Mouse (Mus musculus): Measurements from ENCODE around the gene Dop1a. TPM values are rescaled to one million over a fixed set of nuclear protein-coding genes. Genes with fewer than 3 reads are reported as not detected.
"Not testable (repeated sequence)": the region's sequence is repeated elsewhere in the genome, so short reads cannot be mapped to it uniquely, and the experiment has no call there.

The Dop1a gene
- total and polyA plus RNA-seq, 3 experiments: 9.1 to 17.9 (median 16.2) TPM

GRCm38 (mm10) chr9:86583740-86584139, 116.8 kb downstream of the Dop1a start:
- no peak overlapping the region for H3K9ac ChIP-seq (ENCODE audit: low read depth, low read length)
- no peak for TF ChIP-seq POLR2A (IDR thresholded peaks at IDR 0.05; ENCODE audit: insufficient read depth, low read depth, low read length)
- 0 out of 2 replicates have a peak, but pooled peaks have one; percentile 48 for TF ChIP-seq EP300 (IDR thresholded peaks at IDR 0.05; ENCODE audit: insufficient read depth, low read depth, low read length)
- TF ChIP-seq CTCF (IDR thresholded peaks at IDR 0.05): peak; percentile 99
- 53% methylated on average over 3 of the region's 3 CpGs for WGBS
- H3K36me3 ChIP-seq (ENCODE audit: control insufficient read depth, insufficient read depth, low read length): no peaks in the 10 kb centered on the region
- no peak overlapping the region for H3K27ac ChIP-seq
- no peaks in the 10 kb centered on the region for H3K27me3 ChIP-seq (ENCODE audit: control insufficient read depth, insufficient read depth, low read length)
- no peak overlapping the region for H3K4me3 ChIP-seq
- intact Hi-C loops (cut with DNase I): no loop called here
- peak; percentile 66 to 75 for DNase-seq
- H3K79me2 ChIP-seq (replicated peaks; ENCODE audit: control insufficient read depth, insufficient read depth, low read length): no peaks in the 10 kb centered on the region
- no peaks in the 10 kb centered on the region for H3K4me1 ChIP-seq (ENCODE audit: control insufficient read depth, insufficient read depth, low read length)

GRCm38 (mm10) chr9:86587019-86587795, 120.3 kb downstream of the Dop1a start:
- Histone ChIP-seq H3K27me3 (ENCODE audit: control insufficient read depth, insufficient read depth, low read length) (no peaks in the 10 kb centered on the region), H3K9ac (ENCODE audit: low read depth, low read length) (no peak overlapping the region), H3K4me1 (ENCODE audit: control insufficient read depth, insufficient read depth, low read length) (no peaks in the 10 kb centered on the region), H3K36me3 (ENCODE audit: control insufficient read depth, insufficient read depth, low read length) (no peaks in the 10 kb centered on the region), H3K27ac (no peak overlapping the region), H3K4me3 (no peak overlapping the region), H3K79me2 (replicated peaks; ENCODE audit: control insufficient read depth, insufficient read depth, low read length) (no peaks in the 10 kb centered on the region)
- TF ChIP-seq POLR2A (IDR thresholded peaks at IDR 0.05; ENCODE audit: insufficient read depth, low read depth, low read length) (no peak), CTCF (IDR thresholded peaks at IDR 0.05) (no peak)
- 86% methylated on average over 11 of the region's 11 CpGs for WGBS
- intact Hi-C loops (cut with DNase I): no loop called here
- DNase-seq: no peak

- TF ChIP-seq EP300 (IDR thresholded peaks at IDR 0.05; ENCODE audit: insufficient read depth, low read depth, low read length) (no peak), CTCF (IDR thresholded peaks at IDR 0.05) (peak; percentile 87), POLR2A (IDR thresholded peaks at IDR 0.05; ENCODE audit: insufficient read depth, low read depth, low read length) (no peak)
- 64% methylated on average over 19 of the region's 19 CpGs for WGBS
- Histone ChIP-seq H3K4me3 (no peak overlapping the region), H3K79me2 (replicated peaks; ENCODE audit: control insufficient read depth, insufficient read depth, low read length) (no peaks in the 10 kb centered on the region), H3K27me3 (ENCODE audit: control insufficient read depth, insufficient read depth, low read length) (no peaks in the 10 kb centered on the region), H3K4me1 (ENCODE audit: control insufficient read depth, insufficient read depth, low read length) (no peaks in the 10 kb centered on the region), H3K27ac (no peak overlapping the region), H3K9ac (ENCODE audit: low read depth, low read length) (no peak overlapping the region), H3K36me3 (ENCODE audit: control insufficient read depth, insufficient read depth, low read length) (no peaks in the 10 kb centered on the region)
- intact Hi-C loops (cut with DNase I): loop anchor here (1.0 to 10.0 kb wide), 4 partner anchors 102 to 652 kb away; partner anchors contain the start of gene Me1
- DNase-seq: peak in 1 of 2 experiments; percentile 34
Observed at GRCm38 (mm10) chr9:86592676-86593668, 126.0 kb downstream of the Dop1a start.

GRCm38 (mm10) chr9:86594357-86594767, 127.4 kb downstream of the Dop1a start:
- 14% methylated on average over 10 of the region's 10 CpGs for WGBS
- H3K4me1 ChIP-seq (ENCODE audit: control insufficient read depth, insufficient read depth, low read length); H3K27me3 ChIP-seq (ENCODE audit: control insufficient read depth, insufficient read depth, low read length); H3K79me2 ChIP-seq (replicated peaks; ENCODE audit: control insufficient read depth, insufficient read depth, low read length); H3K27ac ChIP-seq; H3K36me3 ChIP-seq (ENCODE audit: control insufficient read depth, insufficient read depth, low read length); H3K9ac ChIP-seq (ENCODE audit: low read depth, low read length); H3K4me3 ChIP-seq; DNase-seq: not testable (repeated sequence)
- intact Hi-C loops (cut with DNase I): loop anchor here (10.0 kb wide), 2 partner anchors 100 to 650 kb away; partner anchors contain the start of gene Me1

- not testable (repeated sequence) for H3K4me3 ChIP-seq; H3K79me2 ChIP-seq (replicated peaks; ENCODE audit: control insufficient read depth, insufficient read depth, low read length); H3K27ac ChIP-seq; H3K36me3 ChIP-seq (ENCODE audit: control insufficient read depth, insufficient read depth, low read length); H3K4me1 ChIP-seq (ENCODE audit: control insufficient read depth, insufficient read depth, low read length); H3K9ac ChIP-seq (ENCODE audit: low read depth, low read length); H3K27me3 ChIP-seq (ENCODE audit: control insufficient read depth, insufficient read depth, low read length); DNase-seq
- intact Hi-C loops (cut with DNase I): loop anchor here (10.0 kb wide), 2 partner anchors 98 to 648 kb away; partner anchors contain the start of gene Me1
Observed at GRCm38 (mm10) chr9:86596983-86597382, 130.0 kb downstream of the Dop1a start.

Measured in heart, adult 2 months (tissue).